Mouse (Mus musculus) kidney, embryonic 15.5 days (tissue): ENCODE results near the gene Tmem120b. TPM values are rescaled to one million over a fixed set of nuclear protein-coding genes. Genes with fewer than 3 reads are reported as not detected.

ENCODE experiments used
- ATAC-seq: fragments of 200-750 bp; cut with Nextera tagmentation; replicated peaks from 2 replicates; pipeline ENCODE4 v1.8.0; 2017; ENCODE audit warnings: moderate TSS enrichment; ENCODE audit not compliant: low FRiP score
- H3K27ac ChIP-seq: fragments of 300-500 bp; sonication (generic); 2 replicates; pipeline ENCODE4 v1.5.1; 2015; ENCODE audit warnings: mild to moderate bottlenecking, inconsistent platforms
- H3K27me3 ChIP-seq: fragments of 300-500 bp; sonication (generic); 2 replicates; pipeline ENCODE4 v1.6.1; 2015; ENCODE audit warnings: inconsistent platforms
- H3K36me3 ChIP-seq: fragments of 300-500 bp; sonication (generic); 2 replicates; pipeline ENCODE4 v1.6.1; 2015; ENCODE audit warnings: inconsistent platforms
- H3K4me1 ChIP-seq: fragments of 300-500 bp; sonication (generic); 2 replicates; pipeline ENCODE4 v1.6.1; 2015; ENCODE audit warnings: inconsistent platforms
- H3K4me2 ChIP-seq: fragments of 300-500 bp; sonication (generic); 2 replicates; pipeline ENCODE4 v1.6.1; 2015; ENCODE audit warnings: moderate library complexity, mild to moderate bottlenecking, inconsistent platforms
- H3K4me3 ChIP-seq: fragments of 300-500 bp; sonication (generic); replicated peaks from 2 replicates; pipeline ENCODE4 v1.5.1; 2015; ENCODE audit warnings: mild to moderate bottlenecking, inconsistent platforms
- H3K9ac ChIP-seq: fragments of 300-500 bp; sonication (generic); 2 replicates; pipeline ENCODE4 v1.6.1; 2015; ENCODE audit warnings: mild to moderate bottlenecking, inconsistent platforms
- H3K9me3 ChIP-seq: fragments of 300-500 bp; sonication (generic); replicated peaks from 2 replicates; pipeline ENCODE4 v1.6.1; 2016; ENCODE audit warnings: inconsistent platforms
- WGBS: fragments of 180-500 bp; shearing (Covaris S2); methylation state at CpG from one replicate; pipeline ENCODE4 v1.1.7; 2015; ENCODE audit warnings: mixed read lengths; 5-methylcytosine and 5-hydroxymethylcytosine counted together
- polyA plus RNA-seq: library from polyadenylated mRNA; unstranded; fragments of >200 nt; fragmentation: Nextera tagmentation; extraction: Ambion mirVana; gene quantifications from 2 replicates; pipeline ENCODE4 v1.2.1, GENCODE M21; 2015

Tmem120b gene
- polyA plus RNA-seq, 1 experiment from 2014 or later = 19.2 TPM

DNA sequence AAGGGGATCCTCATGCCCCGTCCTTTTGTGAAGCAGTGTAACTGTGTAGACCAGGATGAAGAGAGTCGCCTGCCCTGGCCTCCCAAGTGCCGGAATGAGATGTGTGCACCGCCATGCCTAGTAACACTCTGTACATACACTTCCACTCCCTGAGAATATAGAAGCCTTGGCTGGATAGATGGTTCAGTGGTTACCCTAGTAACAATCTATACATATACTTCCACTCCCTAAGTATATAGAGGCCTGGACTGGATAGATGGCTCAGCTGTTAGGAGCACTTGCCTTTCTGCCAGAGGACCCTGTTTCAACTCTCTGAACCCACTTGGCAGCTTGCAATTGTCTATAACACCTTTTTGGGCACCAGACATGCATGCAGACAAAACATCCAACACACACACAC lies 33.1 kb upstream of the Tmem120b start:
- no peak overlapping the region for H3K9ac ChIP-seq
- no peaks in the 10 kb centered on the region for H3K27me3 ChIP-seq
- WGBS = 85% methylated on average over 4 of the region's 4 CpGs
- H3K4me1 ChIP-seq = peaks cover 11% of the 10 kb centered on the region
- ATAC-seq = no peak
- H3K27ac ChIP-seq = peak overlapping the region; percentile 42; the same call in 1 of the 2 replicates
- H3K4me3 ChIP-seq = no peak overlapping the region
- no peaks in the 10 kb centered on the region for H3K9me3 ChIP-seq
- no peak overlapping the region for H3K4me2 ChIP-seq
- peaks cover 25% of the 10 kb centered on the region for H3K36me3 ChIP-seq

DNA sequence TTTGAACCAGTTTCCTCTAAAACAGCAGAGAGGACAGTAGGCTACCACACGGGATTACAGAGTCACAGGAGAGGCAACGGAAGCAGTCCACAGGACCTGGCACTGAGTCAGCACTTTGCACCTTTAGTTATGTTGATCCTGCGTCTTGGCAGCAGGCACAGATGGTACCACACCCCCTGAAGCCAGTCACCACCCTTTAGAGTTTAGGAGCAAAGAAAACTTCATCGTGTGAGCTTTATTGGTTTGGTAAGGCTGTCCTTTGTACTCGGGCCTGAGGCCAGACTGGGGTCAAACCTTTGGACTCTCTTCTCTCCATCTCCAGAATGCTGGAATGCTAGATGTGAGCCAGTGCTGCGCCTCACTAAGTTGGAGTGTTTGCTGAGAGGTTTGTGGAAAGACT lies 32.7 kb upstream of the Tmem120b start:
- Histone ChIP-seq H3K9ac (no peak overlapping the region), H3K27me3 (no peaks in the 10 kb centered on the region), H3K4me3 (no peak overlapping the region), H3K4me2 (no peak overlapping the region), H3K36me3 (peaks cover 20% of the 10 kb centered on the region), H3K27ac (peak overlapping the region; percentile 42), H3K4me1 (peaks cover 12% of the 10 kb centered on the region), H3K9me3 (no peaks in the 10 kb centered on the region)
- peak; percentile 41; the same call in 1 of the 2 replicates for ATAC-seq
- 19% methylated on average over 6 of the region's 6 CpGs for WGBS

DNA sequence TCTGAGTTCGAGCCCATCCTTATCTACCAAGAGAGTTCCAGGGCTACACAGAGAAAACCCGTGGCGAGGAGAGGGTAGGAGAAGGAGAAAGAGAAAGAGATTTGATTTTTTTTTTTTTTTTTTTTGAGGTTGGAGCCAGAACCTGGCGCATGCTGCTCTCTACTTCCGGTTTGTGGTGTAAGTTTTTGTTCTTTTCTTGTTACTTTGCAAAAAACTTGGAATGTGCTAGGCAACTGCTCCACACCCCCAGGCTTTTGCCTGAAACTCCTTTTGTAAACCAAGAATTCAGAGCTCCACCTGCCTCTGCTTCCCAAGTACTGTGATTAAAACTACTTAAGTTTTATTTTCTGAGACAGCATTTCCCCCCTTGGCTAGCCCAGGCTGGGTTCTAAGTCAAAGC lies 30.1 kb upstream of the Tmem120b start:
- ATAC-seq = no peak
- Histone ChIP-seq H3K9me3 (no peaks in the 10 kb centered on the region), H3K4me1 (peaks cover 16% of the 10 kb centered on the region), H3K9ac (no peak overlapping the region), H3K36me3 (no peaks in the 10 kb centered on the region), H3K27ac (no peak overlapping the region), H3K4me2 (no peak overlapping the region), H3K27me3 (no peaks in the 10 kb centered on the region), H3K4me3 (no peak overlapping the region)
- 88% methylated on average over 5 of the region's 5 CpGs for WGBS

DNA sequence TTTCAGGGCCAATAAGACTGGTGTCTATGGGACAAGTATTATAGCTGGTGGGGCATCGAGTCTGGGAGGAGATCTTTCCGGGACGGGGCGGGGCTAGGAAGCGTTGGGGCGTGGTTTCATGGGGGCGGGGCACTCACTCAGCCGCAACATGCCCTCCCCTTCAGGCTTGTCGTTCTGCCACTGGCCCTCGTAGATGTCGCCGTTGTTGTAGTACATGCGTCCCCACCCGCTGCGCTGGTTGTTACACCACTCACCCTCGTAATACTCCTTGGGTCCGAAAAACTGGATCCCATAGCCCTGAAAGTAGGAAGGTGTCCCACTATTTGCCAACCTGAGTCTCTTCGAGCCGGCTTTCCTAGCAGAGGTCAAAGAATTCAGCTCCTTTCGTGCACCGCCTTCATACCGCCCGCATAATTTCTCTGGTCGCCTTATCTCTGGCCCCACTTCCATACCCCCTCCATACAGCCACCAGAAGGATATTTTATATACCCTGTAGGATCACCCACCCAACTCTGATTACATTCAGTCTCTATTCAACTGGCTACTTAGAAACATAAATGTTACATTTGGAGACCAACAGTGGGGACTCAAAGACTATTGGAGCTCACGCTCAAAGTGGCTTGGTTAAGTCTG lies 29.0 kb upstream of the Tmem120b start:
- Histone ChIP-seq H3K9ac (peak overlapping the region; percentile 34; the same call in 1 of the 2 replicates), H3K27ac (0 out of 2 replicates have a peak overlapping the region, but pooled peaks have one; percentile 28)
- 6% methylated on average over 25 of the region's 25 CpGs for WGBS

DNA sequence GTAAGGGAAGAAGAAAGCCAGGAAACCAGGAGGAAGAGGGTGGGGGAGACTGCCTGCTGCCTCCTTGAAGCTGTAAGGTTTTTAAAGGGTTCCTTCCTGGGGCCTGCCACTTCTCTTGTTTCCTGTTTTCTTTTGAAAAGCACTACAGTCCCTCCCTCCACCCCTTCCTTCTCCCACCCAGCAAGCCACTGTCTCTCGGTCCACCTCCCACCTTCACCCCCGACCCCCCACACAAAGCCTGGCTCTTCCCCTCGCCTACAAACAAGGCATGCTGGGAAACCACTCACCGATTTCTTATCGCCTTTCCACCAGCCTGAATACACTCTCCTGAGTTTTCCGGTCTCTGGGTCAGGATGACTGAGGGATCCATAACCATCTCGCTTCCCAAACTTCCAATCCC lies 27.4 kb upstream of the Tmem120b start:
- ATAC-seq = no peak
- Histone ChIP-seq H3K9ac (no peak overlapping the region), H3K9me3 (no peaks in the 10 kb centered on the region), H3K4me1 (peaks cover 19% of the 10 kb centered on the region), H3K4me3 (no peak overlapping the region), H3K27ac (peak overlapping the region; percentile 34), H3K27me3 (no peaks in the 10 kb centered on the region), H3K36me3 (no peaks in the 10 kb centered on the region), H3K4me2 (no peak overlapping the region)
- 48% methylated on average over 7 of the region's 7 CpGs for WGBS

More for the DNA sequence above, 29.0 kb upstream of the Tmem120b start:
- peak overlapping the region; percentile 39 for H3K4me3 ChIP-seq
- no peaks in the 10 kb centered on the region for H3K36me3 ChIP-seq
- H3K4me1 ChIP-seq = peaks cover 16% of the 10 kb centered on the region
- peak; percentile 76 for ATAC-seq
- peak overlapping the region; percentile 72 for H3K4me2 ChIP-seq
- no peaks in the 10 kb centered on the region for H3K27me3 ChIP-seq
- H3K9me3 ChIP-seq = no peaks in the 10 kb centered on the region

DNA sequence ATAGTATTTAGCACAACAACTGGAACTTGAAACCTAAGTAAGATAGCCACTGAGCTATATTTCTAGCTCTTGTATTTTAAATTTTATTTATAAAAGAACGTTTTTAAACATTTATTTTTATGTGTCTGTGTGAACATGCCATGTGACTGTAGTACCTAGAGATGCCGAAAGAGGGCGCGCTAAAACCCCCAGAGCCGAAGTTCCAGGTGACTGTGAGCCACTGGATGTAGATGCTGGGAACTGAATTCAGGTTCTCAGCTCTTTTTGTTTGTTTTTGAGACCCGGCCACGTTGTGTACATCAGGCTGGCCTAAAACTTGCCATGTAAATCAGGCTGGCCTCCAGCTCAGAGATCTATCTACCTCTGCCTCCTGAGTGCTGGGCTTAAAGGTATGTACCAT lies 24.4 kb upstream of the Tmem120b start:
- H3K36me3 ChIP-seq = no peaks in the 10 kb centered on the region
- H3K4me2 ChIP-seq = no peak overlapping the region
- H3K9me3 ChIP-seq = no peaks in the 10 kb centered on the region
- no peak overlapping the region for H3K4me3 ChIP-seq
- WGBS = 22% methylated on average over 7 of the region's 7 CpGs
- H3K27ac ChIP-seq = no peak overlapping the region
- H3K9ac ChIP-seq = no peak overlapping the region
- no peak for ATAC-seq
- H3K4me1 ChIP-seq = peaks cover 17% of the 10 kb centered on the region
- H3K27me3 ChIP-seq = no peaks in the 10 kb centered on the region

DNA sequence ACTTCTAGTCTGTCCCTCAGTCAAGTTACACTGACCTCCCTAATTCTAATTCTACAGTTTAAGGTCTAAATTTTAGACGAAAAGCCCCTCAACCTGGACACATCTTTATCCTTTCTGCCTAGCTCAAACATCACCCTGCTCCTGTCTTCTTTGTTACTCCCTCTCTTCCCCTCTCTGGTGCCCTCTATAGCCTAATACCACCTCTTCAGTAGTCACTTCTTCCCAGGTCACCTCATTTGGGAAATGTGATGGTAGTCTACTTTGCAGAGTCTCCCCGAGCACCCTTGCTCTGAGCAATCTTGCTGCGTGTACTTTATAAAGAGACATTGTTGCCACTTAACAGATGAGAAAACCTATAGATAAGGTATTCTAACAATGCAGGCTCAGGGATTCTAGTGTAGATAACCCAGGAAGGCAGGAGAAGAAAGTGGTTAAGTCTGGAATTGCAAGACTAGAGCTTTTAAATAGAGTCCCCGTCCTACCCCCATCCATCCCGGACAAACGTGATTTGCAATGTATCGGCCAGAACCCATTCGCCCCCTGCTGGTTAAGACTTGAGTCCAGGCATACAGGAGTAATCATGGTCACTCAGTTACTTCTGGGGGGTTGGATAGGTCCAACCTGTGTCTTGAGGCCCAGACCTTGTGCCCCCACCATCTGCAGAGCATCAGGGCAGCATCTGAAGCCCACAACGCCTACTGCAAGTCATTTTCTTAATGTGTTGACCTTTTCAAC lies 22.5 kb upstream of the Tmem120b start:
- 30% methylated on average over 9 of the region's 9 CpGs for WGBS
- H3K27ac ChIP-seq = no peak overlapping the region
- H3K9me3 ChIP-seq = no peaks in the 10 kb centered on the region
- no peak overlapping the region for H3K9ac ChIP-seq
- peaks cover 15% of the 10 kb centered on the region for H3K4me1 ChIP-seq
- ATAC-seq = no peak
- no peak overlapping the region for H3K4me3 ChIP-seq
- H3K4me2 ChIP-seq = no peak overlapping the region
- H3K36me3 ChIP-seq = no peaks in the 10 kb centered on the region
- H3K27me3 ChIP-seq = no peaks in the 10 kb centered on the region

DNA sequence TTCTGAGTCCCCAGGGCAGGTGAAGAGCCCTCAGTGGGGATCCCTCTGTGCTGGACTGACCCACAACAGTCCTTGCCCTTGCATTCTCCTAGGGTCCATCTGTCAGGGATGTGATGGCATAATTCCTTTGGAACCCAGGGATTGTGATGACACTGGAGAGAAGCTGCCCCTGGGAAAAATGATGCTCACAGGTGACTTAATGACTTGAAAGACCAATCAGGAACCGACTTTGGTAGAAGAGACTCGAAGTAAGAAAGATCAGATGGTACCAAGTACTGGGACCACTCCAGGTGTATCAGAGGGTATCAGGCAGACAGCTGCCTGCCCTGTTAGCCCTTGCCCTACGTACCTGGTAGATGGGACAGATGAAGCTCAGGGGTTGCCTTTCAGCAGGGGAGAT lies 21.3 kb upstream of the Tmem120b start, which contains the start of gene Morn3:
TSS of gene Morn3 (minus strand) at position 101 of the 400 bp plus-strand sequence.
- no peak within 1 kb of the TSS for H3K9ac ChIP-seq
- WGBS = 82% methylated on average over 3 of the region's 3 CpGs
- H3K9me3 ChIP-seq = no peaks in the 10 kb centered on the region
- H3K4me3 ChIP-seq = no peak within 1 kb of the TSS
- H3K4me1 ChIP-seq = peaks cover 14% of the 10 kb centered on the region
- H3K27me3 ChIP-seq = no peaks in the 10 kb centered on the region
- ATAC-seq = no peak
- H3K36me3 ChIP-seq = no peaks in the 10 kb centered on the region
- H3K27ac ChIP-seq = no peak within 1 kb of the TSS
- H3K4me2 ChIP-seq = no peak within 1 kb of the TSS

DNA sequence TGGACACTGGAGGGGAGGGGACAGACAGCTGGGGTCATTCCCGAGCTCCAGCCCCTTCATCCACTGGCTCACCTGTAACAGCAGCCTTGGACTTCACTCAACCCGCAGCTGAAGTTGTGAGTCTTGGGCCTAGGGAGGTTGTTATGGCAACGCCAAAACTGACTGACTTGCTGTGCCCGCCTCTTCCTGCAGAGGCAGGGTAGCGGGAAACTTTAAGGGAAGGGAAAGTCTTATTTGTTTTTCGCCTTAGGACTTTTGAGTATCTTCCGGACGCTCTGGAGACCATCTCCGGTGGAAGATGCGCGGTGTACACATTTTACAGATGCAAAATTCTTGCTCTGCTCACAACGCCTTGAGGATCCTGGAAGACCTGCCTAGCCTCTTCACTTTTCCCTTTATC lies 18.9 kb upstream of the Tmem120b start:
- Histone ChIP-seq H3K4me1 (peaks cover 14% of the 10 kb centered on the region), H3K27ac (peak overlapping the region; percentile 66), H3K9me3 (no peaks in the 10 kb centered on the region), H3K36me3 (no peaks in the 10 kb centered on the region), H3K4me2 (peak overlapping the region; percentile 58), H3K9ac (peak overlapping the region; percentile 22; the same call in 1 of the 2 replicates), H3K4me3 (peak overlapping the region; percentile 25), H3K27me3 (no peaks in the 10 kb centered on the region)
- ATAC-seq = peak; percentile 60
- 5% methylated on average over 12 of the region's 12 CpGs for WGBS

DNA sequence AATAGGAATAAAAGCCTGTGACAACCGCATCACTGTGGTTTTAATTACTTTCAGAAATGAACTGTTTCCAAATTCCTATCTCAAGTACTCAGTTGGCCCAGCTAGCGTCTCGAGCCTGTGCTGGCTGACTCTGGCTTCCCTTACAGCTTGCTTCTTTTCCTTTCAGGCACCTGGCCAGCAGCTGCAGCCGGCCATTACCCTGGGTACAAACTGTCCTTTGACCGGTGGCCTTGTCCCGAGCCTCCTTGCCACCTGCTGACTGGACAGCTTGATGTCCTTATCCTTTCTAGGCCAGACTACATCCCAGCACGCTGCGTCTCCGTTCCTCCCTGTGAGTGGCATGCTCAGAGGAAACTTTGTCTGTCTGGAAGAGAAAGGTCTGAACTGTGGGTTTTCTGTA lies 17.3 kb upstream of the Tmem120b start:
- ATAC-seq = no peak
- Histone ChIP-seq H3K4me3 (no peak overlapping the region), H3K9ac (no peak overlapping the region), H3K27me3 (no peaks in the 10 kb centered on the region), H3K36me3 (no peaks in the 10 kb centered on the region), H3K27ac (no peak overlapping the region), H3K4me1 (peaks cover 10% of the 10 kb centered on the region), H3K9me3 (no peaks in the 10 kb centered on the region), H3K4me2 (no peak overlapping the region)
- WGBS = 89% methylated on average over 9 of the region's 9 CpGs

DNA sequence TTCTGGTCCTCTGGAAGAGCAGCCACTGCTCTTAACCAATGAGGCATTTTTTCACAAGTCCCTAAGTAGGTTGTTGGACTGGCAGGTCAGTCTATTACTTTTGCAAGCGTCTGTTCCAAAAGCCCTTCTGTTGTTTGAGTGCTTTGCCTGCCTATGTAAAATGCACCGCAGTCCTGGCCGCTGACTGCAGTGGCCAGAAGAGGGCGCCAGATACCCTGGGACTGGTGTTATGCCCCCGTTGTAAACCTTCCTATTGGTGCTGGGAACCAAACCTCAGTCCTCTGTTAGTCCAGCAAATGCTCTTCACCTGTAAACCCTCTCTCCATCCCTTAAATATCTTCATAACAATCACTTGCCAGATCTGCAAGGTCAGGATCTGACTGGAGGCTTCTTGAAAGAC lies 16.5 kb upstream of the Tmem120b start:
- H3K4me1 ChIP-seq = peaks cover 10% of the 10 kb centered on the region
- no peak overlapping the region for H3K27ac ChIP-seq
- no peaks in the 10 kb centered on the region for H3K9me3 ChIP-seq
- H3K9ac ChIP-seq = no peak overlapping the region
- no peak for ATAC-seq
- no peaks in the 10 kb centered on the region for H3K27me3 ChIP-seq
- no peak overlapping the region for H3K4me3 ChIP-seq
- H3K4me2 ChIP-seq = no peak overlapping the region
- 83% methylated on average over 5 of the region's 5 CpGs for WGBS
- no peaks in the 10 kb centered on the region for H3K36me3 ChIP-seq

DNA sequence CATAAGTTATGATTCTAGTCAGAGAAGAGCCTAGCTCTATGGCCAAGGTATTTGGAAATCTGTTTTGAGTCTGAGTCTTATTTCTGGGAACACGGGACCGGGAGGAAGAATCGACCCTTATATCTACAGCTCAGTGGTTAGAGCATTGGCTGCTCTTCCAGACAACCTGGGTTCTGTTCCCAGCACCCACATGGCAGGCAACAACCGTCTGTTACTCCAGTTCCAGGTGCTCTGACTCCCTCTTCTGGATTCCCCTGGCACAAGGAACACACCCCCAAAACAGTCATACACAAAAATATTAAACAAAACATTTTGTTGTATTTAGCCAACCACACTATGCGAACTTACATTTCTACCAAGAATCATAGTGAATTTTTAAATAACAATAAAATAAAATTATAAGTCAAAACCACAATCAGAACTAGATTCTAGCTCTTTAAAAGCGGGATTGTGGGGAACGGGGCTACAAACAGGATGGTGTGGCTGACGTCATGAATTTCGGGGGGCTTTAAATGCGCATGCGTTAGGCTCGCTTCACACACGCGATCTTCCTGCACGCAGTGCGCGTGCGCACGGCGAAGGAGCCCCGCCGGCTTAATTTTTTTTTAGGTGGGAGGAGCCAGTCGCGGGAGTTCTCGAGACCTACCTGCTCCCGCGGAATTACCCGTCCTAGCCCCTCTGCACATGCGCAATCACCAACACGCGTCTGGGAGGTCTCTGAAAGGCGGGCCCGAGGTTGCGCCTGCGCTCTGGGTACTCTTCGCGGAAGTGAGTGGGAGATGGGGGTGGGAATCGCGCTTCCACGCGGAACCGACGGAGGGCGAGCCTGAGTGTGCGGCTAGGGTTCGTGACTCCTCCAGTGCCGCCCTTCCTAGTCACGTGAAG lies 10.6 kb upstream of the Tmem120b start:
- 7% methylated on average over 48 of the region's 48 CpGs for WGBS
- Histone ChIP-seq H3K9me3 (no peaks in the 10 kb centered on the region), H3K4me1 (peaks cover 18% of the 10 kb centered on the region), H3K27me3 (no peaks in the 10 kb centered on the region), H3K27ac (peak overlapping the region; percentile 78), H3K9ac (peak overlapping the region; percentile 47), H3K4me2 (peak overlapping the region; percentile 53), H3K36me3 (no peaks in the 10 kb centered on the region), H3K4me3 (peak overlapping the region; percentile 48)
- peak; percentile 95 for ATAC-seq
